Mouse (Mus musculus): ENCODE measurements around the gene Cradd.

GRCm38 (mm10) chr10:95281996-95282395, 41.9 kb downstream of the Cradd start:
- no peak for TF ChIP-seq POLR2A (IDR thresholded peaks at IDR 0.05; ENCODE audit: control insufficient read depth, low read depth, low read length)
- no peak for TF ChIP-seq CTCF (IDR thresholded peaks at IDR 0.05; ENCODE audit: control insufficient read depth, insufficient read depth, insufficient replicate concordance, low read depth, low read length)

All from testis, adult 2 months (tissue).